Mouse (Mus musculus) T-helper 2 cell (primary cell): ENCODE measurements at regions not wholly inside any gene's neighbourhood (a gene's known extent, or its start where the extent isn't known, plus 50 kb on each side); places are given as distances from the start of the nearest gene placed in this dataset.

ENCODE experiments used
- in situ Hi-C: fragments of 300-600 bp; cut with MboI, MseI; formaldehyde crosslinking; loops from one replicate; pipeline ENCODE4 v1.15.1; 2025; ENCODE audit warnings: high pct_unique_total_duplicates

- in situ Hi-C loops = no loop called here
Measured at GRCm38 (mm10) chr14:24939476-24940200, 452.7 kb downstream of the Rps24 start.

GRCm38 (mm10) chr14:24945716-24946115 lies 458.8 kb downstream of the Rps24 start:
- in situ Hi-C loops = no loop called here

DNA sequence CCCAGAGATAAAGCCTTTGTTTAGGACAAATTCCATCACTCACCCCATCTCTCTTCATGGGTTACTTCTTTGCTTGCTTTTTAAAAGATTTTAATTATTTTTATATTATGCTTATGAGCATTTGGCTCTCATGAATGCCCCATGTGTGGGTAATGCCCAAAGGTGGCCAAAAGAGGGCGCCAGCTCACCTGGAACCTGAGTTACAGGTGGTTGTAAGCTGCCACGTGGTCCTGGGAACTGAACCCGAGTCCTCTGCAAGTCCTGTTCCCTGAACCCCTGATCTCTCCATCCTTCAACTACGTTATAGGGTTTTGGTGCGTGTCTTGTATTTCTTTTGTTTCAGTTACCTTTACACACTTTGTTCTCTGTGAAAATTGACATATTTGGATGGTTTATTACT lies 460.2 kb downstream of the Rps24 start:
- in situ Hi-C loops = no loop called here

DNA sequence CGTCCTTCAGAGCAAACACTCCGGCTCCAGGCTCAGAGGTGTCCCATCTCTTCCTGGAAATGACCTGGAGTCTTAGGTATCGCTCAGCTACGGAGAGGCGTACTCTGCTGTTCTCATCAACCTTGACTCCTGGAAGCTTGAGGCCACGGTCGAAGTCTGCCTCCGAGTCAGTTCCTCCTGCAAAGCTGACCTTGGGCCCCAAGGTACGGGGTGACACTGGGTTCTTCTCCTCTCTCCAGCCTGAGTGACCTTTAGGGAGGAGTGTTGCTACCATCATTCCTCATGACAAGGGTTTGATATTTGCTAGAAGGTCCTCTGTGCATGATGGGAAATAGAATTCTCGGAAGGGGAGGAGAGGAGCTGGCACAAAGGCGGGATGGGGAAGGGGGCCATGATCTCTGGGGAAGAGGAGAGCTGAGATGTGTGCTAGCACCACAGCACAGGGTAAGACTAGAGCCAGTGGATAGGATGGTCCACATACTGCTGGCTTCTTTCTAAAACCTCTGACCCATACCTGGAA lies 469.0 kb downstream of the Rps24 start:
- in situ Hi-C loops = no loop called here

GRCm38 (mm10) chr14:24956528-24957210 lies 469.7 kb downstream of the Rps24 start:
- in situ Hi-C loops = no loop called here

DNA sequence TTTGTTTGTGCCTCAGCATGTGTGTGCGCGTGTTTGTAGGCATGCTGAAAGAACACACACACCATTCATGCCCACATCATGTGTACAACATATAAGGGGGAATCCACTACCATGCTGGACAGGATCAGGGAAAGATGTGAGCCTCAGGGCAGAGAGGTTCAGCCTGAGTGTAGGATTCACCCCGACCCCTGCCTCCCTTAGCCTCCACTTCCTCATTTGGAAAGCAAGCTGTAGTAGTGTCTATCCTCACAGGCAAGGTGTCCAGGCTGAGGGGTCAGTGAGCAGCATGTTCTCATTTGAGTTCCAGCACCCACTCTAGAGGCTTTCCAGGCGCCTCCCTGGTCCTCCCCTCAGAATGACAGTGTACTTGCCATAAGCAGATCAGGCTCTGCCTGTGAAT lies 470.5 kb downstream of the Rps24 start:
- in situ Hi-C loops = no loop called here

- in situ Hi-C loops = no loop called here
Measured at GRCm38 (mm10) chr14:24958821-24959220, 471.9 kb downstream of the Rps24 start.

GRCm38 (mm10) chr14:24959401-24959800 lies 472.5 kb downstream of the Rps24 start:
- in situ Hi-C loops = no loop called here

- in situ Hi-C loops = no loop called here
Measured at GRCm38 (mm10) chr14:24960082-24960482, 473.2 kb downstream of the Rps24 start.

DNA sequence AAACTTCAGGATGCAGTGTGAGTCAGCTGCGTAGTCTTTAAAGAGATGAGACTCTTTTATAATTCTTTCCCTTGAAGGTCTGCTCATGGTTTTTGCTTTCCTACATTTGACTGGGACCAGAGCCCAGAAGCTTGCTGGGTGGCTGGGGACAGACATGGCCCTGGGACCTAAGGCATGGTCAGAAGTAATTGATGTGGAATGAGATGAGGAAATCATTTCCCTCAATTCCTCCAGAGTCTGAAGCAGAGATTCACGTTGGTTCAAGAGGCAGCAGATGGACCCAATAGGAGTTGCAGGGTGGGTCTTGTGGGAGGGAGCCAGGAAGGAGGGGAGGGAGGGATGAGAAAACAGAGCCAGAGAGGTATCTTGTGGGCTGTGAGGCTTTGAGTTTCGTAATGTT lies 473.9 kb downstream of the Rps24 start:
- in situ Hi-C loops = no loop called here

DNA sequence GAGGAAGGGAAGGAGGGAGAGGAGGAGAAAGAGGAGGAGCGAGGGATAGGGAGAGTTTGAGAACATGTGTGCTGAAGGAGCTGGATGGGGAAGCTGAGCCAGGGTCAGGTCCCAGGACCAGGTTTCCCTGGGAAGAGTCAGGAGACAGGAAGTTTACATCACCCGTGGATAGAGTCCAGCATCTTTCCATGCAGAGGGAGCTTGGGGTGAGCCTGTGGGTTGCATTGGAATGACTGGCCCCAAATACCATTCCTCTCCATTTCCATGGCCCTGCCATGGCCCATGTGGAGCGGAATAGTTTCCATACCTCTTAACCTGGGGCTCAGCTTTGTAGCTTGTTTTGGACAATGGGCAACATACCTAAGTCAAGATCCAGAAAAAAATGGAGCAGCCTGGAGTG lies 474.8 kb downstream of the Rps24 start:
- in situ Hi-C loops = no loop called here

GRCm38 (mm10) chr14:24969584-24969983 lies 482.7 kb downstream of the Rps24 start:
- in situ Hi-C loops = no loop called here

GRCm38 (mm10) chr14:24972357-24972756 lies 485.4 kb downstream of the Rps24 start:
- in situ Hi-C loops = no loop called here

DNA sequence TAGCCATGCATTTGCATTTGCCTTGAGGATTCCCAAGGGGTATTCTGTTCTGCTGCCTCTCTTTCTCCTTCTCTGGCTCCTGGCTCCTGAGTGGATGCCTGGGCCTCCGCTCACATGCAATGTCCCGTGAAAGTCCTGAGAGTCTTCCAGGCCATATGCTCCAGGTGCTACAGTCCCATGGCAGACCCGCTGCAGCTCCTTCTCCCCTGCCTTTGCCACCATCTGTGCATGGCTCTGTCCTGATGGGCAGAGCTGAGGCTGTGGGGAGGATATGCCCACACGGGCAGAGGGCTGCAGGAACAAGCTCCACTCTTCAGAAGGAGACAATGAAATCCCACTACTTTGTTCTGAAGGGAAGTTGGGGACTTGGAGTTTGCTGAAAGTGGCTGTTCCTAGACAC lies 485.9 kb upstream of the Zmiz1 start:
- in situ Hi-C loops = no loop called here

- in situ Hi-C loops = no loop called here
Measured at GRCm38 (mm10) chr14:24973591-24973990, 485.4 kb upstream of the Zmiz1 start.

- in situ Hi-C loops = loop anchor here (25.0 kb wide), 1 partner anchor 580 kb away; no protein-coding TSS in a partner anchor
Measured at GRCm38 (mm10) chr14:24982489-24982888, 476.5 kb upstream of the Zmiz1 start.

DNA sequence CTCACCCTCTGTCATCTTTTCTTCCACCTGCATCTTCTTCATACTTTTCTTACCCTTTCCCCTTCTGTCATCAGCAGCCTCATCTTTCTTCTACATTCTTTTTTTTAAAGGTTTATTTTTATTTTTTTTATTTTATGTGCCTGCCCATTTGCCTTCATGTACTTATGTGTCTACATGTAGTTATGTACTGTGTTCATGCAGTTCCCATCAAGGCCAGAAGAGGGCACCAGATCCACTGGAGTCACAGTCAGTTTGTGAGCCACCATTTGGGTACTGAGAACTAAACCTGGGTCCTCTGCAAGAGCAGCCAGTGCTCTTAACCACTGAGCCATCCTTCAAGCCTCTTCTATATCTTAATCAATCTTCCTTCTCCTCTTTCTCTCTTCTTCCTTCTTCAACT lies 475.7 kb upstream of the Zmiz1 start:
- in situ Hi-C loops = loop anchor here (25.0 kb wide), 1 partner anchor 579 kb away; no protein-coding TSS in a partner anchor

DNA sequence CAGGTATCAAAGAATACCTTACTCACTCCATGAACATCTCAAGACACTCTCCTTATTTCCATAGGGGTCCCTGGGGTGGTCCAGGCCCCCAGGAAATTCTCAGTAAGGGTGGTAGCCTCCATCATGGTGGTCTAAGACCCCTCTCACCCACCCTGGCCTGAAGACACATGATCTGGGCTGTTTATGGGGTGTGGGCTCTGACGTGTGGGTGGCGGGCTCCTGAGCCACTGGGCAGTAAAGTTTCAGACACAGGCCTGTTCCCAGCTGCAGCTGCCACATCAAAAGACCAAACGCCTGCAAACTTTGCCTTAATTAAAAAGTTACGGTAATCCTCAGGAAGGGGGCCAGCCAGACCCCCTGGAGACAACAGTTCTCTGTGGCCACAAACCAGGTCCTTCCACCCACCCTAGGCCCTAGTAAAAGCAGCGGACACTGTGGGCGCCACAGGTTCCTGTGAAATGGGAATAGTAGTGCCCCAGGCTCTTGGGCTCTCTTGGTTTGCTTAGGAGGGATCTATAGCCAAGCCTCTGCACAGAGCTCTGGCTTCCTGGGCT lies 473.1 kb upstream of the Zmiz1 start:
- in situ Hi-C loops = loop anchor here (25.0 kb wide), 1 partner anchor 576 kb away; no protein-coding TSS in a partner anchor

DNA sequence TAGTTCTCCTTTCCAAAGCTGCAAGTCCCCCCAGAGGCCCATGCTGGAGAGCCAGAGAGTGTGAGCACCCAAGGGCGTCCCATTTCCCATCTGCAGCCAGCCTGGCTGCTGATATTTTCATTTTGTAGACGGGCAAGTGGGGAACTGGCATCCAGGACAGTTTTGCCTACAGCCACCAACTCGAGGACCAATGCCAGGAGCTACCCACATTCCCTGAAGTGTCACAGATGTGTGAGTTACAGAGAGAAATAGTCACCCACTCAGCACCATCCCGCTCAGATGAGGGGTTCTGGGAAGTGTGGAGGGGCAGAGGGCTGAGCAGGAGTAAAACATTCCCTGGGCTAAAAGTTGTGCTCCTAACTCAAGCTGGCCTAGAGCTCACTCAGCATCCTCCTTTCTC lies 472.6 kb upstream of the Zmiz1 start:
- in situ Hi-C loops = loop anchor here (25.0 kb wide), 1 partner anchor 576 kb away; no protein-coding TSS in a partner anchor

DNA sequence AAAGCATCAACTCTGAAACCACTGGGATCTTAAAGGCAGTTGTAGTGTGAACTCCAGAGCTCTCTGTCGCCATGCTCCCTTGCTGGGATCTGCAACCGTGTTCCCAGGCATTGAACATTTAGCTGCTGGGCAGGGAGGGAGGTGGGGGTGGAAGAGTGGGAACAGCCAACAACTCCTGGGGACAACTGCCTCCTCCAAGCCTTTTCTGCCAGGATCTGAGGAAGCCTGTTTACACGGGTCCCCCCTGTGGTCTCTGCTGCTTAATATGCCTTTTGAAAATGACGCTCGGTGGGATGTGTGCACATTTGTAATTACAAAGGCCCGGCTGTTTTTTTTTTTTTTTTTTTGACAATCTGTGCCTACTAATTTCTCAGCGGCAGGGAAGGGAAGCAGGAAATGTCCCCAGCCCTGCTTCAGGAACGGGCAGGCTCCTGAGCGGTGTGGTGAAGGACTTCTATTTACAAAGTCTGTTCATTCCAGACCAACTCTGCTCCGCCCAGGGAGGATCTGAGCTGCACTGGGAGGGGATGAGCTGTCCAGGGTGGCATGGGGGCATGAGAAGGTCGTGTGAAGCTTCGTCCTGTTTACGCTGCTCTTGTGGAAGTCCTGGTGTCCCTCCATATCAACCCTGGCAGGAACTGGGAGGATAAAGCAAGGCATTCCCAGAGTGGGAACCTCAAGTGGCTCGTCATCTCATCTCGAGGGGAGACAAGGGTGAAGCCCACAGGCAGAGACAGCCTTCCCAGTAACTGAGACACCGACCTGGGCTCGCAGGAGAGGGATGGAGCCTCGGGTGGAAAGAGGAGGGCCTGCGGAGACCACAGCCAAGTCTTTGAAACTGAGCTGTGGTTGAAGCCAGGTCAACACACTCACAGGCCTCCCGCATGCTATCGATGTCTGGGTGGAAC lies 465.0 kb upstream of the Zmiz1 start:
- in situ Hi-C loops = loop anchor here (25.0 kb wide), 1 partner anchor 568 kb away; no protein-coding TSS in a partner anchor

- in situ Hi-C loops = loop anchor here (25.0 kb wide), 1 partner anchor 567 kb away; no protein-coding TSS in a partner anchor
Measured at GRCm38 (mm10) chr14:24995226-24995625, 463.8 kb upstream of the Zmiz1 start.
